Mouse (Mus musculus) E14TG2a.4 (cell line): ENCODE measurements around the gene Rubcn.

Experiments
- CTCF ChIP-seq: conservative IDR thresholded peaks from 2 replicates; pipeline ENCODE4 v1.5.1; 2014; ENCODE audit warnings: low read length
- NANOG ChIP-seq: IDR thresholded peaks from 2 replicates; pipeline ENCODE4 v1.6.1; 2014; ENCODE audit warnings: borderline replicate concordance, low read length, mixed read lengths
- POU5F1 ChIP-seq: IDR thresholded peaks from 2 replicates; pipeline ENCODE4 v1.6.1; 2014; ENCODE audit warnings: low read length, borderline replicate concordance

GRCm38 (mm10) chr16:32824061-32824460 is 53.5 kb downstream of the Rubcn start:
- TF ChIP-seq CTCF (no peak), NANOG (no peak), POU5F1 (no peak)
